Mouse (Mus musculus) inflammation-experienced regulatory T-cells, adult 6 months (primary cell): ENCODE measurements around the gene Il12b. TPM values are rescaled to one million over a fixed set of nuclear protein-coding genes. Genes with fewer than 3 reads are reported as not detected.
A peak's percentile ranks its signal among the peaks of the same experiment; 100 is the strongest.
"Not testable (repeated sequence)": the region's sequence is repeated elsewhere in the genome, so short reads cannot be mapped to it uniquely, and the experiment has no call there.

Source experiments
- ATAC-seq: one replicate; pipeline ENCODE4 v1.8.0; 2017
- polyA plus RNA-seq, 3 experiments: library from polyadenylated mRNA; unstranded; fragments of 100-300 nt; shearing (Covaris generic); gene quantifications; one replicate each; pipeline ENCODE4 v1.2.1; 2017

The Il12b gene
- polyA plus RNA-seq, 3 experiments from 2014 or later: 0.17 to 0.31 TPM; not detected in 1

DNA sequence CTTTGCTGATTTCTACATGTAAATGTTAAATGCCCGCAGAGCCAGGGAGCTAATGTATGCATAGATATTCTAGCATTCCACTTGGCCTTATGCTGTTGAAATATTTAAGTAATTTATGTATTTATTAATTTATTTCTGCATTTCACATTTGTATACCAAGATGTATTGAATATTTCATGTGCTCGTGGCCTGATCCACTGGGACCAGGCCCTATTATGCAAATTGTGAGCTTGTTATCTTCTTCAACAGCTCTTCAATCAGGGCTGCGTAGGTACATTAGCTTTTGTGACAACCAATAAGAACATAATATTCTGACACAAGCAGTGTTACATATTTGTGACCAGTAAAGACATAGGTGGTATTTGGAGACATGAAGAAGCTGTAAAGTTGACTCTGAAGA is 13.5 kb downstream of the Il12b start:
- no peak for ATAC-seq

DNA sequence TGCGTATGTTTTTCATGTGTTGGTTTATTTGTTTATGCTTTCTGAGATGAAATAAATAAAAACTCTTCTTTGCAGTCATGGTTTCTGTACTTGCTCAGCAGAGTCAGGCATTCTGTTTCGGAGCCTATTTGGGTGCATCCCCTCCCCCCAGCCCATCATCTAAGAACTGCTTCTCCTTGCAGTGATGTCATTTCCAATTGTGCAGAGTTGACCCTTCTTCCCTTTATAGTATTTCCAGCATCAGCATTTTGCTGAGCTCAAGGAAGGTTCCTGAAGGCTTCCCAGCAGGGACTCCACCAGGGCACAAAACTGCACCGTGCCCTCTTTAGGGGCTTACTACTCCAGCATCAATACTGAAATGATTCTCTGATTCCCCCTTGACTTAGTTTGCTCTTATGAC is 14.7 kb downstream of the Il12b start:
- ATAC-seq: no peak

DNA sequence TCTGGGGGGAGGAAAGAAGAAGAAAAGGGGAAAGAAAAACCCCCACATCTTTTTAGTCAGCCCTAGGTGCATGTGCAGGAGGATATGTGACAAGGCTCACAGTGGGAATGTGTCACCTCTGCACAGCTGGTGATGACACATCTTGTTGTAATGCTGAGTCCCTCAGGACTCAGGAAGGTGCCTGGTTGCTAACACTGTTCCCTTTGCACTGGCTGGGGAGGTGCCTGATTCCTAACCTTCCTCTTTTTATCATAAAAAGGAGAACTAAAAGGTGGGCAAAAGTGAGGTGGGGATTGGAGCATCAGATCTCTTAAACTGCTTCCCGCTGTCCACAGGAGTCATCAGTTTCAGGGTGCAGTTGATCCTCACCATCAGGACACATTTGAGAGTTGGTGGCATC is 17.5 kb downstream of the Il12b start:
- no peak for ATAC-seq

DNA sequence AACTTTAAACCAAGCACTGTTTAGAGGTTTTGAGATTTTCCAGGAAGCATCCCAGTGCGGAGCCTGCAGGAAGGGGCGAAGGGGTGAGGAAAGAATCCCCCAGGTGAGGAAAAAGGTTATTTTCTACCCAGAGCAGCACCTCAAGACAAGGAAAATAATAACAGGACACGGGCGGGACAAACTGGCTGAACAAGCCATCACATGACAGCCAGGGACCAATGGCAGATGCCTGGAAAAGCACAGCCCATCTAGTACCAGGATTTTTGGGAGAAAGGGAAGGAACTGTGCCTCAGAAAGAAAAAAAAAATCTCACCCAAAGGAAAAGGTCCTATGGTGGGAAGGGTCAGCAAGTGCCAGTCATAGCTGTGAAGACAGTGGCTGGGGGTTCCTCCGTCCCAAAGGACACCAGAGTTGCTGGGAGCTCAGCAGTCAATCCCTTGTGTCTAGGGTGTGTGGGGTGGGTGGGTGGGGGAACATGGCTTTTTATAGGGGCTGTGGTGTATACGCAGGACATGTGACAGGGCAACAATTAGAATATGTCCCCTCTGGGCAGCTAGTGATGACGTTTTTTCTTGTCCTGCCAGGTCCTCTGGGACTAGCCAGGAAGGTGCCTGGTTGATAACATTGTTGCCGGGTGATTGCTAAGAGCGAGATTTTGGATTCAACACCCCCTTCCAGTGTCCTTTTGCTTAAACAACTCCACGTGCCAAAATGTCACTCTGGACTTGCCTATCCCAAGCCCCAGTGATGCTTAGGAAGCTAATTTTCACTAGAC is 22.7 kb downstream of the Il12b start:
- no peak for ATAC-seq

DNA sequence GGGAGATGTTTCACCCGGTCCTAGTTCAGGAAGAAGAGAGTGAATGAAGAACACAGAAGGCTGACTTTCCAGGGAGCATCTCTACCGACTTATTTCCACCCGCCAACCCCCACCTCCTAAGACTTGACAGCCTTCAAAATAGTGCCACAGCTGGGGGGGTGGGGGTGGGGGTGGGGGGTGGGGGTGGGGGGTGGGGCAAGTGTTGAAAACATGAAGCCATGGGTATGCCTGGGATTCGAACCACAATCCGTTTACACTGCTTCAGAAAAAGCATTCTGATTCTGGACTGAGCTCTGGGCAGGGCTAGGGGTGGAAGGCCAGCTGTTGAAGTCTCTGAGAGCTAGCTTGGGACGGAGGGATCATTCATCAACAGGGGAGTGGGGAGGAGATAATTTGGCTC is 23.4 kb downstream of the Il12b start:
- ATAC-seq: no peak

DNA sequence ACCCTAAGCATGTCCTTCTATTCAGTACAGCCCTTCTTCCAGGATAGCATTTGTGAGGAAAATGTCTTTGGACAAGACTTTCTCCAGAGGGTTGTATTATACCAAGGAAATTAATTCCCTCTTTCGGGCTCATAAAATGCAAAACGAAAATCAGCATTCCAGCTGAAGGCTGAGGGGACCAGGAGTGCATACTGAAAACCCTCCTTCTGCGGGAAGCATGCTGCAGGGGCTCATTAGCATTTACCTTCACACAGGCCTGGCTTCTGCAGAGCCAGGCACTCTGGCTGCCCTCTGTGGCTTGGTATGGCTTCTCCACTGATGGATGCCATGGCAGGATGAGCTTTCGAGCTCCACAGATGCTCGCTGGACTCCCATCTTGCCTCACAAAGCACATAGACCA is 24.1 kb downstream of the Il12b start:
- ATAC-seq: no peak

DNA sequence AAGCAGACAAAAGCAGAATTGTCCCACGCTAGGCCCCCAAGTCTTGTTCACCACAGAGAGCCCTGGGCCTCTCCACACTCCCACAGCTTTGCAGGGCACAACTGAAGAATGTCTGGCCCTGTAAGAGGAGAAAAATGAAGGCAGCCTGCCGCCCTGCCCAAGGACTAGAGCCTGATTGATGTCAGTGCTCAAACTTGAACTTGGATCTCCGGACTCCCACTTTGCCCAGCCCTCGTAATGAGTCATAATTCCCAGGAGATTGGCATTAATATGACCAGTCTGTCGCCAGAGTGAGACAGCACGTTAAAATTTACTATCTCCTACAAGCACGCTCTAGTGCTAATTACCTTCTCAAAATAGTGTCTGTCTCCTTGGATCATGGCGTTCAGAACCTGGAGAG is 25.1 kb downstream of the Il12b start:
- ATAC-seq: no peak

DNA sequence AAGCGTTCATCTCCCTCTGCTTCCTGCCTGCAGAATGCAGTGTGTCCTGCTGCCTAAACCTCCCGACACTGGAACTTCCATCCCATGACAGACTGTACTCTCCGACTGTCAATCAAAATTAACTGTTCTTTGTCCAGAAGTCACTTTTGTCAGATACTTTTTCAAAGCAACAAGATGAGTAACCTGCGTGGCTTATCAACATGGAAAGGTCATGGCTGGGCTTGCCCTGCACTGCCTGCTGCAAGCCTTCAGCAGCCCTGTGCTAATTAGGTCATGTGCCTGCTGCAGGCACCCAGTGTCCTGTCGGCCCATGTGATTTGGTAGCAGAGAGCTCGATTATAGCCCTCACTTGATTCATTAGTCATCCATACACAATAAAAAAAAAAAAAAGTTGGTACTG is 25.8 kb downstream of the Il12b start:
- ATAC-seq: no peak

DNA sequence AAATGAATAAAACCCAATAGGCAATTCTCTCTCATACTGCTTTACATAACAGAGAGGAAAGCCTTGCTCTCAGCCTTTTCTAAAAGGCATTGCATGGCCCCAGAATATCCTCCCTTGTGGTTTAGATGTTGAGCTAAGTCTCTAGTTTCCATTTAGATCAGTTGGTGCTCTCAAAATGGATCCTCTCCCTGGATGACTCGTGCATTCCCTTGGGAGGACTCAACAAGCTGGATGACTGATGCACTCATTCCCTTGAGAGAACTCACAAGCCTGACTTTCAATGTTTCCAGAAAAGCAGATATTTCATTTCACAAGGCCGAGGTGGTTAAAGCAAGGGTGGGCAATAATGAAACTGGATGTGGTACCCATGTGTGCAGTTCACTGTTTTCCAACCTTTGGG is 28.1 kb downstream of the Il12b start:
- no peak for ATAC-seq

DNA sequence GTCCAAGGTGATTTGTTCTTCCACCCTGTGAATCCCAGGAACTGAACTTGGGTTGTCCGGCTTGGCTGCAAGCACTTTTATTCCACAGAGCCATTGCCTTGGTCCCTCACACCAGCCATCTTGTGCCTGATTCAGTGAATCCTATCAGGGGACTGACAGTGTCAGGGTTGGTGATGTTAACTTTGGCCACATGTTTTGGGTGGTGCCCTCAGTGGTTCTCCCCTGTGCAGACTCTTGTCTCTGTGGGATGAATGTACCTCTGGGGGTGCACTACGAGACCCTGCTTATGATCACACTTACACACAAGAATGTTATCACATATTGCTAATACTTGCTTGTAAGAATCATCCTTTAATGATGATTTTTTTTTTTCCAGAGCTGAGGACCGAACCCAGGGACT is 30.2 kb downstream of the Il12b start:
- no peak for ATAC-seq

DNA sequence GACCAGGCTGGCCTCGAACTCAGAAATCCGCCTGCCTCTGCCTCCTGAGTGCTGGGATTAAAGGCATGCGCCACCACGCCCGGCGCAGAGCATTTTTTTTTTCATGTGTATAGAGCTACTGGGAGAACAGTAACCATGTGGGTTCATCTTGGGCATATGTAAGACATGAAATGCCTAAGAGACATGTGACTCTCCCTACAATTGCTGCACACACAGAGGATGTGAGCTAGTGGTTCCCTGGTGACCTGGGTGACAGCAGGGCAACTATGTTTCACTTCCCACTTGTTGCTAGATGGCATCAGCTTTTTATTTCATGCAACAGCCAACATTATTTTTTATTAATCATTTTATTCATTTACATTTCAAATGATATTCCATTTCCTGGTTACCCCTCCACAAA is 37.9 kb downstream of the Il12b start:
- ATAC-seq: no peak

DNA sequence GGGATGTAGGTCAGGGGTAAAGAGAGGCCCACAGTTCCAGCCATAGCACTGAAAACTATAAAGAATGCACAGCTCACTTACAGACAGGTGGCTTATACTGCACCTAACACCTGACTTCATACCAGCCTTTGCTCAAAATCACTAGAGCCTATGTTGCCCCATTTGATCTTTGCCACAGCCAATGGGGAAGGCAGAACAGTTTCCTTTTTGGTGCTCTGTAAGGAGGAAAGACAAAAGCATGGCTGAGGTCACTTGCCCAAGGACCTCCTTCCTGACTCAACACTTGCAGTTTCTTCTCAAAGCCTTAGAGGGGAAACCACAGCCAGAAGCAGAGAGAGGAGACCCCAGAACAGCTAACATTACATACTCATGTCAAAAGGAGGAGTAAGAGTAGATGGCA is 51.2 kb downstream of the Il12b start:
- no peak for ATAC-seq

DNA sequence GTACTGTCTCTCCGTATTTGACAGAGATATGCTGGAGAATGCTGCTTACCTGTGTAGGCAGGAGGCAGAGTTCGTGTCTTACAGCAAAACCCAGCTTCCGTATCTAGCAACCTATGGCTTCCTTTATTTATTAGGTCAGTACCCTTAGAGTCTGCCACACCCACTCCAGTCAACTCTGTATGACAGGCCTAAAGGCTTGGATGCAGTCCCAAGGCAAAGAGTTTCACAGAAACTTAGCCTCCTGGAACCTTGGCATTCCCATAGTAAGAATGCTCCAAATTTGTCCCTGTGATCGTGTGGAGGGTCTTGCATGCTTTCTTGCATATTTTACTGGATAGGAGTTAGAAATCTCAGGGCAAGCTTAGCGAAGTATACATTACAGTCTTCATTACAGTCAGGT is 52.2 kb downstream of the Il12b start:
- not testable (repeated sequence) for ATAC-seq

DNA sequence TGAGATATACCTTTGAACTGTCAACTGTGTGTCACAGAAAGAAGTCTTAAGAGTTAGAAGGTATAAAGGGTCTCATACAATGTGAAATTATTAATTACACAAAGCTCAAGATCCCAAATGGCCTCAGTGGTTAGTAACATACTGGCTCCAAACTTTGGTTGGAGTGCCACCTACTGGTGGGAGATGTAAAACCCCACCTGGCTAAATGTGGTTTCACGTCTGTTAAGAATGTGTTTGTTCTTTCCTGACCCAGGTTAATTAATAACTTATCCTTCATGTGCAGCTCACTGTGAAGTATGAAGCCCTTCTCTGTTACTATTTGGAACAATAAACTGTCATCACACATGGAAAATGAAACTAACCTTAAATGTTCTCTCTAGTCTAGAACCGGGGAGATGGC is 53.6 kb downstream of the Il12b start:
- ATAC-seq: peak; percentile 52

DNA sequence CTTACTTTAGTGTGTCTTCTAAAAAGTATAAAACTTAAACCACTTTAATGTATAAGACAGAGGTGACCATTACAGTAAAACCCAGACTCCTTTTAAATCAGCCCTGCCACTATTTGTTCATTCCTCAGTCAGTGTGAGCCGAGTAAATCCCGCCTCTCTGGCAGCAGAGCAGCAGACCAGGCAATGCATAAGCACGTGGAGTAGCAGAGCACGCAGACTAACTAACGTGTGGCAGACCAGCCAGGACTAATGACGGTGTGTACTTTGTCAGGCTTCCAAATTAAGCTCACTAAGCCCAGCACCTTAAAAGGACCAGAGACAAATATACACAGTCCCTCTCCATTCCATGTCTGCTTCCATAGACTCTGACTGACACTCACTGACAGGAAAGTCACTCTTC is 61.6 kb downstream of the Il12b start:
- ATAC-seq: no peak

Other genes with a start within 250 kb of the Il12b start
- 10 to 100 TPM; 41.8 to 44.1 (median 43.3) TPM for gene Ublcp1, start 70.4 kb downstream of the Il12b start, polyA plus RNA-seq
- 10 to 100 TPM; 49.3 to 67.5 (median 63.5) TPM for gene Rnf145, start 118.9 kb downstream of the Il12b start, polyA plus RNA-seq
- gene Ebf1, start 217.3 kb downstream of the Il12b start, polyA plus RNA-seq: 1 to 10 TPM in 2 of 3 experiments, under 1 TPM in 1; 0.19 to 1.8 (median 1.8) TPM